Mouse (Mus musculus) right cerebral cortex, postnatal 14 days (tissue): ENCODE data around the gene 1110004F10Rik.
"Not testable (repeated sequence)": the region's sequence is repeated elsewhere in the genome, so short reads cannot be mapped to it uniquely, and the experiment has no call there.

ENCODE experiments used
- DNase-seq: peaks from one replicate; pipeline ENCODE4 v3.0.0; 2022

1110004F10Rik gene

DNA sequence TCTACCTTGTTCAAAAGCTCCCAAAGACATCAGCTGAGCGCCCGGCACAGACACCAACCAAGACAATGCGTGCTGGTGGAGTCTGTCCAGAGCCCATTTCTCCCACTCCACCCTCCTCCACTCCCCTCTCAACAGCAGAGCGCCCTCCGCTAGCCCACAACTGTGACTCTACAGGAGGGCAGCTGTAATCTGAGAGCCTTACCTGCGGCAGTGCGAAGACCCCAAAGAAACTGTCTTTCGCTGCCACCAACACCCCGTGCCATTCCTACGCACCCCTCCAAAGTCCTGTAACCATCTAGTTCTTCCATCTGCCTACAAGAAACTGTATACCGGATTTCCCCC lies at the start of gene 1110004F10Rik:
1110004F10Rik (plus strand) TSS at position 202 of the 342 bp plus-strand sequence.
- no peak for DNase-seq

- DNase-seq, result no peak
These were observed 36.5 kb upstream of the 1110004F10Rik start for GRCm38 (mm10) chr7:116002726-116003125.

DNA sequence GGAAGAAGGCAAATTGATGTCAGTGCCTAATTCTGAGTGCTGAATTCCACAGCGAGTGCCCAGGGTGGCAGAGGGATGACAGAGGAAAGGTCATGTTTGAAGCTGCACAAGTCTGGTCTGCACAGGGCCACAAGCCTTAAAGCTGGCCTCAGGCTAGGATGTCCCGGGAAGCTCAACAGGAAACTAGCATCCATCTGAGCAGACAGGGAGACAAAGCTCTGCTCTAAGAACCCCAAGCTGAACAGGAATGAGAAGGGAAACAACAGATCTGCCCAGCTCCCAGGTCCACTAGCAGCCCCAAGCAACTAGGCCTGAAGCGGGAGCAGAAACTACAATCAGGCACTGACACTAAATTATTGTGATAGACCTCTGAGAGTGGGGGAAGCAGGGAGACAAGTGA lies 9.2 kb upstream of the 1110004F10Rik start:
- DNase-seq, result no peak

DNA sequence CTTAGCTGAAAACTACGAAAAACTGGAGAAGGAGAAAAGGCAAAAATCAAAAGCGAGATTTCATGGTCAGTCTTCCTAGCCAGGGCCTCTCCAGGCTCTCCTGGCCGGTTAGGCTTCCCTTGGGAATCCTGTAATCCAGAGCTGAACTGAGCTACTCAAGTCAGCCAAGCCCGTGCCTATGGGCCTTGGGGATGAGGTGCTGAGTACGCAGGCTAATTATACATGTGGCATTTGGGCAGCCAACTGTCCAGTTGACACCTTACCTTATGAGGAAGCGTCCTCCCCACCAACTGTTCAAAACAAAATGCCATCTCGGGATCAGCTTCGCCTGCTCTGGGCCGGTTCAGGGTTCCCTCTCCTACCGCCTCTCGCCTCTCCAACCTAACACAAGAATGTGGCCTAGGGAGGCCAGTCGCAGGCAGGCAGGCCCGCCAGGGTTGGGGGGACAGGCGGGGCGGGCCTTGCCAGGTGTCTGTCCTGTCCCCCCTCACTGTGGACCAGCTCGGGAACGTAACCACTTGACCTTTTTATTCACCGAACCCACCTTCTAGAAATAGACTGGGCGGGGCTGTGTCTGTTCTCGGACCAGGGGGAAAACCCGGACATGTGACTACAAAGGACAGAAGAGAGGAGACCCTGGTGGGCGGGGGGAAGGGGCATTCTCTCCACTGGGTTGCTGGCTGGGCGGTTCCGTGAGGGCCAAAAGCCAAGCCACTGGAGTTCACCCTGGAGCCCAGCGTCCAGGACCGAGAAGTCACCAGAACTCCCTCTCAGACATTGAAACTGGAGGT lies 8.4 kb upstream of the 1110004F10Rik start:
- DNase-seq, result peak; percentile 12

GRCm38 (mm10) chr7:116031388-116031717 lies 7.8 kb upstream of the 1110004F10Rik start:
- DNase-seq, result no peak

DNA sequence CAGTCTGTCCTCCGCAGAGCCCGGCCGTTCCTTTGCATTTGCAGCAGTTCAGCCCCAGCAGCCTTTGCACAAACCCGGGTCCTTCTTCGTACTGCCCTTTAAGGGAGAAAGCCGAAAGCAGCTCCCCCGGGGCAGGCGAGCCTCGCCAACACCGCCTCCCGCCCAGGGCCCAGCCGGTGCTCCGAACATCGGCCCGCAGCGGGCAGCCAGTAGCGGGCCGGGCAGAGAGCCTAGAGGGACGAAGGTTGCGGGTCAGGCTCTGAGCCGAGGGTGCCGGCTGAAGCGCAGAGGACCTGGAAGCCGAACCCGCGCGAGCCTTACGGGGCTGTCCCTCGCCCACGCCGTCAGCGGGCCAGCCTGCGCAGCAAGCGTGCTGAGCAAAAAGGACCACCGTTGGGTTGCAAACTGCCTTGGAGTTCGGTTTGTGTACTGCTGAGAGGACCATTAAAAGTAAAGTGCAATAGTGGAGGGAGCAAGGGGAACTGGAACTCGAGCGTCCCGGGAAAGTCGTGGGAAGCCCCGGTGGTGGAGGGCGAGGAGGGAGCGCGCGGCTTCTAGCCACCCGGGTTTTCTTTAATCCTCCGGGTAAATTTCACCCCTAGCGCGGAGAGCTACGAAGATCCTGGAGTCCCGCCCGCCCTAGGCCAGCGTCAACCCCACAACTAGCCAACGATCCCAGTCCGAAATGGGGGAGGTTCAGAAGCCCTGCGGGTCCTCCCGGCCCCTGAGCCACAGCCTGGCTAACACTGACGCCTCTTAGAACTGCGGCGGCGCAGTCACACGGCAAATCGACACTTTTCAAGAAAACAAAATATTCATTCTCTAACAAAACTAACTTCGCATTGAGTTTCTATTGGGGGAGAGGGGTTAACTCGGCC lies 7.2 kb upstream of the 1110004F10Rik start:
- peak; percentile 31 for DNase-seq

- DNase-seq, result peak; percentile 74
These were observed 6.4 kb upstream of the 1110004F10Rik start for GRCm38 (mm10) chr7:116032596-116033307.

GRCm38 (mm10) chr7:116033371-116034241 lies 5.6 kb upstream of the 1110004F10Rik start:
- DNase-seq, result peak; percentile 52

GRCm38 (mm10) chr7:116034282-116034758 lies 4.9 kb upstream of the 1110004F10Rik start:
- peak; percentile 50 for DNase-seq

GRCm38 (mm10) chr7:116035504-116035903 lies 3.7 kb upstream of the 1110004F10Rik start:
- DNase-seq, result no peak

DNA sequence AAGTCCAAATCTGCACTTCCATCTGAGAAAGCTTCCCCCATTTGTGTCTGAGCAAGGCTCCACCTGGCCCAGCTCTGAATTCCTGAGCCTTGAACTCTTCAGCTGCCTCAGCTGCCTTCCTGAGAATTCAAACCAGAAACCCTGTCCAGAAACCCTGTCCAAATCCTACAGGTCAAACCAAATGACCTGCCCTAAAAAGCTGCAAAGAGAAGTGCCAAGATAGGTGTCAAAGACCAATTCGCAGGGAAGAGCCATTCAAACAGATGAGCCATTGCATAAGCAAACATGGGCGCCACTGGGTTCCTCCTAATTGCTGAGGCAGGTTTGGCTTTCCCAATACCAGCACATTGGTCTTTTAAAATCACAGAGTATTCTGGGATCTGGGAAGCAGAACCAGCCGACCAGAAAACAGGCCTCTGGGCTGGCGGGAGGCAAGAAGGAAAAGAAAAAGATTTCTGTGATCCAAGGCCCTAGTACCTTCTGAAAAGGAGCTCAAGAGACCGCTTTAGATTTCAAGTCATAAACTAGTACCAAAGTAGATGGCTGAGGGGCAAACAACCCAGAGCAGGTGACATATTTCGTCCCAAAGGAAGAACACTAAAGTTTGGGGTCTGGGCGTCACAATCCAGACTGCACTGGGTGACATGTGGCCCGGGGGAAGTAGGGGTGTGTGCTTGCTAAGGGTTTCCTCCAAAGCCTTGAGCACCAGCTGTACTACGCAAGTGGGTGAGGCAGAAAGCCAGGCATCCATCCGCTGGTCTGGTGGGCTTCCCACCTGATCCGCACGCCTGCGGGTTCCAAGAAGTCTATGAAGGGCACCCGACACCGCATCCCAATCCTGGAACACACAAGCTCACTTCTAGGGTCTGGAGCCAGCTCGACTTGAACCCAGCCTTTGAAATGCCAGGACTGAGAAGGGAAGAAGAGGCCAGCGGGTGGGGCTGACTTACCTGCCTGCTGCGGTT lies 2.3 kb upstream of the 1110004F10Rik start:
- no peak for DNase-seq

DNA sequence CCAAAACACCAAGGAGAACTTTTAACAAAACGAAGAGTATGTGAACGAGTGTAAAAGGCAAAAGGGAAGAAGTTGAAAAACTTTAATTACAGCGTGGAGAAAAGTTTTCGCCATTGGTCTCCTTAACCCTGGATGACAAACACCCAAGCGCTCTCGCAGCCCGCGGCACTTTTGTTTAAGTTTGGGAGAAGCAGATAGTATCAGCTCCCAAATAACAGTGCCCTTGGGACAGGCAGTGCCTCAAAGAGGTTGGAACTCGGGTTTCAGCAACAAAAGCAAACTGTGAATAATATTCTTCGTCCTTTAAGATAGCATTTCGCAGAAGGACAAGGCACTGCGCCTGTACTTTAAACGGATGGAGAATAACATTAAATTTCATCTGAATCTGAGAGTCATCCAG lies 1.2 kb upstream of the 1110004F10Rik start:
- no peak for DNase-seq

DNA sequence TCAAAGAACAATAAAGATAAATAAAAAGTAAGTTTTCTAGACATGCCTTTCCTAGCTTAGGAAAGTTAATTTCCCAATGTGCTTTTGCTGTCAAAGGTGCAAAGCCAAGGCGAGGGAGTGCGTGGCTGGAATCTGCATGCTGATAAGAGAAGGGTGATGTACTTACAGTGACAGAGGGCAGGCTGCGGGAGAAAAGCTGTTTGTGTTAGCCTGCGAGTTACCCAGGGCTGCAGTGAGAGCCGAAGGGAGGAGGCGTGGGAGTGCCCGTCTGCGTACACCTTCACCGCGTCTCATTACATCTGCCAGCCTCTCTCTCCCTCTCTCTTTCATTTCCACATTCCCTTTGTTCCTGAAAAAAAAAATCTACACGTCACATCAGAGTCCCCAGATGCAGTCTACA lies 686 bp upstream of the 1110004F10Rik start, which contains the start of gene Sox6:
Sox6 (minus strand) TSS at position 286 of the 400 bp plus-strand sequence.
- DNase-seq, result no peak

DNA sequence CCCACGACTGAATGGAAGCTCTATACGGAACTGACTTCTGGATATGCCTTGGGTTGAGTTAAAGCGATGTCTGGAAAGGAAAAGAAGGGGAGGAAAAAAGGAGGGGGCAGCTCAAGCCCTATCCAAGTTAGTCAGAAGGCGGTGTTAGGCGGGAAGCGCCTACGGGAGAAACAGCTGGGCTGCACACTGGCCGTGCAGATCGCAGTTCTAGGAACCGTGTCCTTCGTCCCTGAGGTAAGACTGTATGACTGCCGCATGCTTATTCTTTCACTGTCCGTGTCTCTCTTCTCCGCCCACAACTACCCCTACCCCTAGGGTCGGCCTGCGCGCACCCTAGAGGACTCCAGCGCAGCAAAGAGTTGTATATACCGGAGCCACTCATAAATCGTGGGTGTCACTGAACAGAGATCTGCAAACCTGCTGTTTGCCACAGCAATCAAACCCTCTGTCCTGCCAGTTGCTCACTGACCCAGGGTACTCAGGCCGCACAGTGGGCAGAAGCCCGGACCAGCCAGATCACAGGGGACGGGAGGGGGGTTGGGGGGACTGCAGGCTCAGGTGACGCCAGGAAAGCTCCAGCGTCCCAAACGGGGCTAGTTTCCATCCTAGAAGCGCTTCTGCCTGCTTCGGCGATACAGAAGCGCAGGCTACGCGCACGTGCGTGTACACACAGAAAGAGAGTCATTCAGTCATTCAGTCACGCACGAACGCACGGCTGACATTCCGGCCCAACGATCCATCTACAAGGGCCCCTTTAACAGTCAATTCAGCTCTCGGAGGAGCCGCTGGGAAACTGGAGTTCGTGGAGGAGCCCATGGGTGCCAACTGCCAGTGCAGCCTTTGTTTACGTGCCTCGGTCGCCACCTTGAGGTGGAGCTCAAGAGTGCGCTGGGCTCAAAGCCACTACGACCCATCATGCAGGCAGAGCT lies 605 bp downstream of the 1110004F10Rik start:
- DNase-seq, result peak; percentile 84

DNA sequence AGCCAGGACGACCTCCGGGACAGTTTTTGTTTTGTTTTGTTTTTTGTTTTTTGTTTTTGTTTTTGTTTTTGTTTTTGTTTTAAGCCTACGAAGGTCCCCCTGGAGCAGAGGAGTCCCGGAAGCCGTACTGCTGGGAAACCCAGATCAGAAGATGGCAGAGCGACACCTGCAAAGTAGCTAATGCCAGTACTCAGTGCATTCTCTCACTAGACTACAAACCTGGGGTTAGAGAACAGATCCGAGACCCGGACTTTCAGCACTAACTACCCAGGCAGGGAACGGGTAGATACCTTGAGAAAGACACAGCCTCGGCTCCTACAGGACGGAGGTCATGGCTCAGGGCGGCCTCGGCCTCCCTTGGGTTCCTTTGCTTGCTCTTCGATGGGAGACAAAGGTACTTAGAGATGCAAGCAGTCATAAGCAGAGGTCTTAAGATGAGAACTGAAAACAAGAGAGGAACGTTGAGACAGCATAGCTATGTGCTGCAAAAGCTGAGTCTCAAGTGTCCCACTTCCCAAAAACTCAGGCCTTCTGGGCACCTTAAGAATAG lies 1.3 kb downstream of the 1110004F10Rik start:
- DNase-seq, result no peak

GRCm38 (mm10) chr7:116060739-116061138 lies 21.5 kb downstream of the 1110004F10Rik start:
- DNase-seq, result no peak

DNA sequence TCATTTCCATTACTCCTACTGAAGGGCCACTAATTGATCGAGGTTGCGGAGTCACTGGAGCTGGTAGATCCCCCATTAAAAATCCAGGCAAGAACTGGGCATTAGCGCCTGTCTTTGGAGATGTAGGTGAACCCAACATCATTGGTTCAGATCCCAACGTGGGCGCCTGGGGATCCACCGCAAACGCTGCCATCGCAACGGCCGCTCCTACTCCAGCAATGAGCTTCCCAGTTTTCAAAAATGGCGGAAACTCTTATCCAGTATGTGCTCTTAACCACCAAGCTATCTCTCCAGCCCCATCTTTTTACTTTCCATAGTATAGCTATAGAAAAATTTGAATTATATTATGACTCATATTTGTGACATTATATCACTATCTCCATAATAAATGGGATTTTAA lies 45.2 kb downstream of the 1110004F10Rik start, which contains the start of gene Gm4353:
Gm4353 (minus strand) TSS at position 270 of the 400 bp plus-strand sequence.
- not testable (repeated sequence) for DNase-seq

- DNase-seq, result peak; percentile 91
These were observed 53.7 kb downstream of the 1110004F10Rik start for GRCm38 (mm10) chr7:116092710-116093465.

GRCm38 (mm10) chr7:116093466-116093850 lies 54.3 kb downstream of the 1110004F10Rik start:
- DNase-seq, result no peak
